Mouse (Mus musculus) CH12.LX (cell line): ENCODE results near the gene Rundc3b.

Experiments
- CTCF ChIP-seq, 2 experiments: IDR thresholded peaks in 1 of 2; conservative IDR thresholded peaks in 1 of 2; 2 replicates each; pipeline ENCODE4 v1.5.1; 2011 to 2012; ENCODE audit warnings: low read depth in 2 of 2, low read length in 2 of 2, improper control_type of control experiment in 1 of 2, inconsistent platforms in 1 of 2, mild to moderate bottlenecking in 1 of 2, moderate library complexity in 1 of 2
- NRF1 ChIP-seq: IDR thresholded peaks from 2 replicates; pipeline ENCODE4 v1.6.1; 2014; ENCODE audit warnings: low read depth, mild to moderate bottlenecking, inconsistent platforms, low read length, improper control_type of control experiment, moderate library complexity
- POLR2A ChIP-seq: IDR thresholded peaks from 2 replicates; pipeline ENCODE4 v1.6.1; 2011; ENCODE audit warnings: low read depth, mild to moderate bottlenecking, improper control_type of control experiment, low read length
- POLR2AphosphoS2 ChIP-seq: IDR thresholded peaks from 2 replicates; pipeline ENCODE4 v1.6.1; 2011; ENCODE audit warnings: low read depth, low read length, improper control_type of control experiment
- RAD21 ChIP-seq: IDR thresholded peaks from 2 replicates; pipeline ENCODE4 v1.6.1; 2011; ENCODE audit warnings: low read depth, mild to moderate bottlenecking, low read length, improper control_type of control experiment, moderate library complexity
- TCF12 ChIP-seq: IDR thresholded peaks from 2 replicates; pipeline ENCODE4 v1.6.1; 2014; ENCODE audit warnings: low read depth, mild to moderate bottlenecking, inconsistent platforms, low read length, improper control_type of control experiment

- TF ChIP-seq POLR2AphosphoS2 (no peak), TCF12 (no peak), NRF1 (no peak), RAD21 (no peak), CTCF (conservative IDR thresholded peaks at IDR 0.05 in 1 of 2, IDR thresholded peaks at IDR 0.05 in 1 of 2; ENCODE audit: low read depth in 2 of 2, low read length in 2 of 2) (no peak), POLR2A (no peak)
Measured at GRCm38 (mm10) chr5:8660738-8661151, 38.0 kb upstream of the Rundc3b start.
